Mouse (Mus musculus) thymus, adult 2 months (tissue): Measurements from ENCODE around the gene U2af1l4. TPM values are rescaled to one million over a fixed set of nuclear protein-coding genes. Genes with fewer than 3 reads are reported as not detected.

ENCODE experiments used
- DNase-seq: peaks from one replicate; pipeline ENCODE4 v3.0.0; 2021
- H3K27ac ChIP-seq: fragments of 200-500 bp; 2 replicates; pipeline ENCODE4 v1.5.1; 2012; ENCODE audit warnings: low read length, control low read depth; ENCODE audit not compliant: control insufficient read depth, insufficient read depth
- H3K27me3 ChIP-seq: fragments of 200-500 bp; 2 replicates; pipeline ENCODE4 v1.6.1; 2012; ENCODE audit warnings: mild to moderate bottlenecking, low read length, moderate library complexity, mixed read lengths; ENCODE audit not compliant: control insufficient read depth, insufficient read depth
- H3K36me3 ChIP-seq: fragments of 200-500 bp; 2 replicates; pipeline ENCODE4 v1.6.1; 2012; ENCODE audit warnings: mild to moderate bottlenecking, low read length, moderate library complexity; ENCODE audit not compliant: control insufficient read depth, insufficient read depth
- H3K4me1 ChIP-seq: fragments of 200-500 bp; replicated peaks from 2 replicates; pipeline ENCODE4 v1.6.1; 2012; ENCODE audit warnings: low read length; ENCODE audit not compliant: control insufficient read depth, insufficient read depth
- H3K4me3 ChIP-seq: fragments of 200-500 bp; 2 replicates; pipeline ENCODE4 v1.5.1; 2012; ENCODE audit warnings: mild to moderate bottlenecking, low read length, control low read depth, moderate library complexity; ENCODE audit not compliant: control insufficient read depth, insufficient read depth
- CTCF ChIP-seq: fragments of 200-500 bp; IDR thresholded peaks from 2 replicates; pipeline ENCODE4 v1.5.1; 2012; ENCODE audit warnings: mild to moderate bottlenecking, control low read depth, low read length, moderate library complexity, borderline replicate concordance; ENCODE audit not compliant: control insufficient read depth, poor library complexity, insufficient read depth; ENCODE audit errors: extremely low read depth
- POLR2A ChIP-seq: fragments of 200-500 bp; IDR thresholded peaks from 2 replicates; pipeline ENCODE4 v1.6.1; 2012; ENCODE audit warnings: mild to moderate bottlenecking, low read length, control low read depth, moderate library complexity; ENCODE audit not compliant: control insufficient read depth, poor library complexity, insufficient read depth; ENCODE audit errors: extremely low read depth
- WGBS: fragments of 180-500 bp; shearing (Covaris S2); methylation state at CpG from one replicate; pipeline ENCODE4 v1.1.7; 2018; 5-methylcytosine and 5-hydroxymethylcytosine counted together
- polyA plus RNA-seq: library from polyadenylated mRNA; depleted of rRNA; stranded (reverse); fragments of >200 nt; gene quantifications from 2 replicates; pipeline ENCODE4 v1.2.3, GENCODE M21; 2012; rRNA removed

U2af1l4 gene
- polyA plus RNA-seq, 1 experiment: 84.2 TPM

DNA sequence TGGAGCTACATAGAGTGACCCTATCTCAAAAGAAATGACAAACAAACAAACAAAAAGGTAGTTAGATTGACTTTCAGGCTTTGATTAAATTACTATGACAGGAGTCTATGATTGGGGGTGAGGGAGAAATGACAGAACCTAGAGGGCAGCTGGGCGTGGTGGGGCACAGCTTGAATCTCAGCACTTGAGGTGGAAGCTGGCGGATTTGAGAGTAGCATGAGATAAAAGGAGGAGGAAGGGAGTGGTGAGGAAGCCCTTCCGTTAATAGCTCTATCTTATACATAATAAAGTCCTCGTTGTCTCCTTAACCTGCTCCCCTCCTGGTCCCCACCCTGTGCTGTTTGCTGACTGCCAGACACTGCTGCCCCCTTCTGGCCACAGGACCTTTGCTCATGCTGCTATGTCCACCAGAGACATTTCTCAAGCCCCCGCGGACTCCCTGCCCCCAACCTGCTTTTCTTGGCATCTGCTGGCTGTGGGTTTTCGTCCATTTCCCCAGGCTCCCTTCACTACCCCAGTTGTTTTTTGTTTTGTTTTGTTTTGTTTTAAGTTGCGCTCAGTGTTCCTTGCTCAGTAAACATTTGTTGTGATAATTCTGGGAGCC is 44.7 kb downstream of the U2af1l4 start:
- TF ChIP-seq CTCF: 0 out of 2 replicates have a peak, but pooled peaks have one; percentile 56
- TF ChIP-seq POLR2A: no peak
- 0 out of 2 replicates have a peak, but pooled peaks cover 5% of the 10 kb centered on the region for H3K4me1 ChIP-seq
- H3K27me3 ChIP-seq: no peaks in the 10 kb centered on the region
- DNase-seq: peak; percentile 67
- H3K27ac ChIP-seq: no peak overlapping the region
- no peaks in the 10 kb centered on the region for H3K36me3 ChIP-seq
- no peak overlapping the region for H3K4me3 ChIP-seq
- 22% methylated on average over 8 of the region's 8 CpGs for WGBS

DNA sequence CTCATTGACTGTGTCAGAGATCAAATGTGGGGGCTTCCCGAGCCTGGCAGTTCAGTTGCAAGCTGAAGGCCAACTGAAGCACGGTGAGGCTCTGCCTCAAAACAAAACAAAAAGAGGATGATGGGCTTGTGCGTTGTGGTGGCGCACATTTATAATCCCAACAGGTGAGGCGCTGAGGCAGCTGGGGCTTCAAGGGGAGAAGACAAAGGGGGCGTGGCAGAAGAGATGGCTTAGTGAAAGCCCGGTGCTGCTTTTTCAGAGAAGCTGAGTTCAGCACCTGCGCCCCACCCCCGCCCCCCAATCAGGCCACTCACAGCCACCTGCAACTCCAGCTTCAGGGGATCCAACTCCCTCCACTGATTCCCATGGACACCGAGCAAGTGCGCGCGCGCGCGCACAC is 45.4 kb downstream of the U2af1l4 start:
- 67% methylated on average over 16 of the region's 16 CpGs for WGBS
- TF ChIP-seq POLR2A (no peak), CTCF (no peak)
- no peak for DNase-seq

DNA sequence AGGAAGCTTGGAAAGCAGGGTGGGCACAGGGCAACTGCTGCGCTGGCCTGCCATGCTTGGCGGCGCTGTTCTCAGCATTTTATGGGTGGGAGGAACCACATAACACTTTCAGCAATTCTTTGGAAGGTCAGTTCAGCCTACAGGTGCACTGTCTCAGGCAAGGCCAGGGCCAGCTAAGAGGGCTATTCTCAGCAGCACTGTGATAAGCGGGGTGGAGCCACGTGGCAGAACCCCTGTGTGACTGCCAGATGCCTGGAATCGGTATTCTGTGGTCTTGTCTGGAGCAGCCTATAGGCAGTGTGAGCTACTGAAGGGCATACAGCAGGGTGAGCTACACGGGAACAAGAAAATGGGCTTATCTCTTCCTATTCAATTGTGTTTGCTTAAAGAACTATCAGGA is 46.9 kb downstream of the U2af1l4 start:
- no peak overlapping the region for H3K27ac ChIP-seq
- WGBS: 71% methylated on average over 7 of the region's 7 CpGs
- 0 out of 2 replicates have a peak, but pooled peaks cover 5% of the 10 kb centered on the region for H3K4me1 ChIP-seq
- no peak for TF ChIP-seq POLR2A
- no peak for TF ChIP-seq CTCF
- H3K36me3 ChIP-seq: no peaks in the 10 kb centered on the region
- DNase-seq: no peak
- H3K4me3 ChIP-seq: no peak overlapping the region
- no peaks in the 10 kb centered on the region for H3K27me3 ChIP-seq

More for the DNA sequence above, 45.4 kb downstream of the U2af1l4 start:
- H3K36me3 ChIP-seq: no peaks in the 10 kb centered on the region
- H3K27me3 ChIP-seq: no peaks in the 10 kb centered on the region
- no peak overlapping the region for H3K4me3 ChIP-seq
- 0 out of 2 replicates have a peak, but pooled peaks cover 5% of the 10 kb centered on the region for H3K4me1 ChIP-seq
- no peak overlapping the region for H3K27ac ChIP-seq

- H3K36me3 ChIP-seq: peaks cover 8% of the 10 kb centered on the region
- no peak for DNase-seq
- H3K27ac ChIP-seq: no peak within 1 kb of the TSS
- no peak within 1 kb of the TSS for H3K4me3 ChIP-seq
- 0 out of 2 replicates have a peak, but pooled peaks cover 5% of the 10 kb centered on the region for H3K4me1 ChIP-seq
- WGBS: 69% methylated on average over 8 of the region's 8 CpGs
- TF ChIP-seq CTCF: no peak
- TF ChIP-seq POLR2A: no peak
- H3K27me3 ChIP-seq: no peaks in the 10 kb centered on the region
These were observed 49.7 kb downstream of the U2af1l4 start, which contains the start of gene Upk1a for GRCm38 (mm10) chr7:30612654-30613402. Gene Upk1a, minus strand, starts transcription at chr7:30612847.

DNA sequence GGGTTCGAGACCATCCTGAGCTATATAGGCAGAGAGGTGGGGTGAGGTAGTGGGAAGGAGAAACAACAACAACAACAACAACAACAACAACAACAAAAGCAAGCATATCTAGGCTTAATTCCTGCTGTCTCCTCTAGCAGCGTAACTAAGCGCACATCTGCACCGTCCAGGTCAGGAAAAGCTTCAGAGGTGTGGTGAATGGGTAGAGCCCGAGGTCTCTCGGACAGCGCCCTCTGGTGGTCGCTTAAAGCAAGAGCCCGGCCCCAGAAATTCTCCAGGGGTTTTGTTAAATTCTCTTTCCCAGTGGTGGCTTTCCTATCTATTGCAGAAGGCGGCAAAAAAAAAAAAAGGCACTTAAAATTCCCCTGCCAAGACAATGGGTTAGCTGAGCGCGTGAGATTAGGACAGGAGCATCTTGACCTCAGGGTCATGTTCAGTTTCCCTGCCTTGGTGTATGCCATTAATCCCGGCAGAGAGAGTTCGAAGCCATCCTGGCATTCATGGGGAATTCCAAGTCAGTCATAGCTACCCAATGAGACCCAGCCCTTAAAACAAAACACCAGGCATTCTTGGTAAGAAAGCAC is 50.5 kb downstream of the U2af1l4 start:
- no peaks in the 10 kb centered on the region for H3K4me1 ChIP-seq
- no peak overlapping the region for H3K27ac ChIP-seq
- no peak overlapping the region for H3K4me3 ChIP-seq
- DNase-seq: peak; percentile 60
- H3K36me3 ChIP-seq: peaks cover 8% of the 10 kb centered on the region
- H3K27me3 ChIP-seq: no peaks in the 10 kb centered on the region
- WGBS: 21% methylated on average over 14 of the region's 14 CpGs
- TF ChIP-seq POLR2A: no peak
- TF ChIP-seq CTCF: peak; percentile 72; the same call in 1 of the 2 replicates

DNA sequence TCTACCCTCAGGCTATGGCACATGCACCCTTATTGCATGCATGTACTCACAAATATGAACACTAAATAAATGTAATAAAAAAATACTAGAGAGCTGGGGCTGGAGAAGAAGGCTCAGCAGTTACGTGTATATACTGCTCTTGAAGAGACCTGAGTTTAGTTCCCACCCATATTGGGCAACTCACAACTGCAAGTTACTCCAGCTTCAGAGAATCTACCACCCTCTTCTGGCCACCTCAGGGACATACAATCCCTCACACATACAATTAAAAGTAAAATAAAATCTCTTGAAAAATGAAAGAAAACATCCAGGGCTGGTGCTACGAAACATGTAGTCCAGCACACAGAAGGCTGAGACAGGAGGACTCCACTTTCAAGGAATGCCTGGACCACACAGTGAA is 51.4 kb downstream of the U2af1l4 start:
- no peak overlapping the region for H3K27ac ChIP-seq
- no peaks in the 10 kb centered on the region for H3K27me3 ChIP-seq
- 58% methylated on average over 2 of the region's 2 CpGs for WGBS
- no peak for DNase-seq
- peaks cover 15% of the 10 kb centered on the region for H3K36me3 ChIP-seq
- no peak for TF ChIP-seq CTCF
- TF ChIP-seq POLR2A: no peak
- no peaks in the 10 kb centered on the region for H3K4me1 ChIP-seq
- H3K4me3 ChIP-seq: no peak overlapping the region

Other genes with a start within 250 kb of the U2af1l4 start
- 15.4 and 16.8 TPM in 2 replicates for gene Syne4, start 248.5 kb upstream of the U2af1l4 start, polyA plus RNA-seq
- 0.74 and 0.93 TPM in 2 replicates for gene E130208F15Rik, start 241.6 kb upstream of the U2af1l4 start, polyA plus RNA-seq
- 26.9 and 31.7 TPM in 2 replicates for gene Sdhaf1, start 239.4 kb upstream of the U2af1l4 start, polyA plus RNA-seq
- gene Lrfn3, start 200.5 kb upstream of the U2af1l4 start, polyA plus RNA-seq: 0.78 and 1.1 TPM in 2 replicates
- gene Tyrobp, start 149.5 kb upstream of the U2af1l4 start, polyA plus RNA-seq: 273 and 417 TPM in 2 replicates
- gene Hcst, start 143.4 kb upstream of the U2af1l4 start, polyA plus RNA-seq: 212 and 279 TPM in 2 replicates
- 72.8 and 77.4 TPM in 2 replicates for gene Nfkbid, start 141.6 kb upstream of the U2af1l4 start, polyA plus RNA-seq
- gene Aplp1, start 117.8 kb upstream of the U2af1l4 start, polyA plus RNA-seq: 5.9 and 6.0 TPM in 2 replicates
- 0.05 and 0.15 TPM in 2 replicates for gene Kirrel2, start 105.6 kb upstream of the U2af1l4 start, polyA plus RNA-seq
- gene Nphs1, start 105.0 kb upstream of the U2af1l4 start, polyA plus RNA-seq: 0.19 and 0.38 TPM in 2 replicates
- 0.13 and 0.62 TPM in 2 replicates for gene Prodh2, start 69.7 kb upstream of the U2af1l4 start, polyA plus RNA-seq
- gene Arhgap33, start 28.2 kb upstream of the U2af1l4 start, polyA plus RNA-seq: 156 and 176 TPM in 2 replicates
- gene Hspb6, start 11.1 kb upstream of the U2af1l4 start, polyA plus RNA-seq: 30.0 and 89.6 TPM in 2 replicates
- 36.1 and 36.3 TPM in 2 replicates for gene Proser3, start 11.0 kb upstream of the U2af1l4 start, polyA plus RNA-seq
- gene Lin37, start 3.5 kb upstream of the U2af1l4 start, polyA plus RNA-seq: 73.0 and 78.6 TPM in 2 replicates
- gene Gm49396, start within 50 bp of the U2af1l4 start, polyA plus RNA-seq: 7.3 and 8.8 TPM in 2 replicates
- 130 and 176 TPM in 2 replicates for gene Psenen, start 326 bp downstream of the U2af1l4 start, polyA plus RNA-seq
- 26.1 and 31.7 TPM in 2 replicates for gene Igflr1, start 2.1 kb downstream of the U2af1l4 start, polyA plus RNA-seq
- gene Kmt2b, start 25.4 kb downstream of the U2af1l4 start, polyA plus RNA-seq: 161 and 171 TPM in 2 replicates
- gene Zbtb32, start 35.6 kb downstream of the U2af1l4 start, polyA plus RNA-seq: 1.9 and 3.2 TPM in 2 replicates
- gene Upk1a, start 49.5 kb downstream of the U2af1l4 start, polyA plus RNA-seq: 4.5 and 7.5 TPM in 2 replicates
- 283 and 388 TPM in 2 replicates for gene Cox6b1, start 62.9 kb downstream of the U2af1l4 start, polyA plus RNA-seq
- gene Etv2, start 72.6 kb downstream of the U2af1l4 start, polyA plus RNA-seq: 0.13 TPM in 1 of 2 replicates, not detected in the other
- 117 and 129 TPM in 2 replicates for gene Rbm42, start 87.0 kb downstream of the U2af1l4 start, polyA plus RNA-seq
- 41.2 and 47.7 TPM in 2 replicates for gene Haus5, start 101.7 kb downstream of the U2af1l4 start, polyA plus RNA-seq
- gene Pmis2, start 108.3 kb downstream of the U2af1l4 start, polyA plus RNA-seq: not detected in 2 replicates
- gene 2200002J24Rik, start 135.6 kb downstream of the U2af1l4 start, polyA plus RNA-seq: 0.28 and 0.82 TPM in 2 replicates
- 2.7 and 3.8 TPM in 2 replicates for gene Atp4a, start 148.9 kb downstream of the U2af1l4 start, polyA plus RNA-seq
- gene Tmem147, start 166.2 kb downstream of the U2af1l4 start, polyA plus RNA-seq: 161 and 204 TPM in 2 replicates
- gene Gapdhs, start 180.4 kb downstream of the U2af1l4 start, polyA plus RNA-seq: 0.11 and 1.1 TPM in 2 replicates
- 3.4 and 4.1 TPM in 2 replicates for gene Sbsn, start 188.2 kb downstream of the U2af1l4 start, polyA plus RNA-seq
- gene Dmkn, start 200.5 kb downstream of the U2af1l4 start, polyA plus RNA-seq: 26.3 and 35.6 TPM in 2 replicates
- 11.9 and 18.3 TPM in 2 replicates for gene Krtdap, start 224.6 kb downstream of the U2af1l4 start, polyA plus RNA-seq